Mouse (Mus musculus) liver, embryonic 11.5 days (tissue): Measurements from ENCODE around the gene Sdsl. TPM values are rescaled to one million over a fixed set of nuclear protein-coding genes. Genes with fewer than 3 reads are reported as not detected.

ENCODE experiments used
- ATAC-seq: fragments of 200-750 bp; cut with Nextera tagmentation; replicated peaks from 2 replicates; pipeline ENCODE4 v1.8.0; 2017; ENCODE audit warnings: moderate number of reproducible peaks, mild to moderate bottlenecking, moderate TSS enrichment, moderate library complexity; ENCODE audit not compliant: low FRiP score
- DNase-seq: peaks from one replicate; pipeline ENCODE4 v3.0.0-alpha.2; 2017; ENCODE audit warnings: low spot score
- H3K27ac ChIP-seq: fragments of 300-500 bp; sonication (generic); 2 replicates; pipeline ENCODE4 v1.5.1; 2014; ENCODE audit warnings: mild to moderate bottlenecking, low read depth, low read length, control low read depth
- H3K27me3 ChIP-seq: fragments of 300-500 bp; sonication (generic); replicated peaks from 2 replicates; pipeline ENCODE4 v1.6.1; 2014; ENCODE audit warnings: low read length, mixed read lengths; ENCODE audit not compliant: control insufficient read depth, insufficient read depth
- H3K36me3 ChIP-seq: fragments of 300-500 bp; sonication (generic); 2 replicates; pipeline ENCODE4 v1.6.1; 2014; ENCODE audit warnings: mild to moderate bottlenecking, low read length, moderate library complexity, mixed read lengths; ENCODE audit not compliant: control insufficient read depth, insufficient read depth
- H3K4me1 ChIP-seq: fragments of 300-500 bp; sonication (generic); replicated peaks from 2 replicates; pipeline ENCODE4 v1.6.1; 2014; ENCODE audit warnings: low read length, mixed read lengths; ENCODE audit not compliant: control insufficient read depth, insufficient read depth
- H3K4me2 ChIP-seq: fragments of 300-500 bp; sonication (generic); 2 replicates; pipeline ENCODE4 v1.6.1; 2014; ENCODE audit warnings: mild to moderate bottlenecking, control low read depth, moderate library complexity
- H3K4me3 ChIP-seq: fragments of 300-500 bp; sonication (generic); 2 replicates; pipeline ENCODE4 v1.5.1; 2014; ENCODE audit warnings: low read depth, low read length, control low read depth
- H3K9ac ChIP-seq: fragments of 300-500 bp; sonication (generic); 2 replicates; pipeline ENCODE4 v1.6.1; 2014; ENCODE audit warnings: low read depth, low read length, control low read depth
- H3K9me3 ChIP-seq: fragments of 300-500 bp; sonication (generic); 2 replicates; pipeline ENCODE4 v1.6.1; 2016; ENCODE audit warnings: low read length, inconsistent platforms, mixed read lengths; ENCODE audit not compliant: control insufficient read depth
- WGBS: fragments of 180-500 bp; shearing (Covaris S2); extraction: QIAGEN DNeasy Blood & Tissue Kit; methylation state at CpG from one replicate; pipeline ENCODE4 v1.1.7; 2014; 5-methylcytosine and 5-hydroxymethylcytosine counted together
- polyA plus RNA-seq: library from polyadenylated mRNA; unstranded; fragments of >200 nt; fragmentation: Nextera tagmentation; extraction: Ambion mirVana; gene quantifications from 2 replicates; pipeline ENCODE4 v1.2.1, GENCODE M21; 2014

Sdsl gene
- polyA plus RNA-seq, 1 experiment from 2014 or later, result 2.3 TPM

DNA sequence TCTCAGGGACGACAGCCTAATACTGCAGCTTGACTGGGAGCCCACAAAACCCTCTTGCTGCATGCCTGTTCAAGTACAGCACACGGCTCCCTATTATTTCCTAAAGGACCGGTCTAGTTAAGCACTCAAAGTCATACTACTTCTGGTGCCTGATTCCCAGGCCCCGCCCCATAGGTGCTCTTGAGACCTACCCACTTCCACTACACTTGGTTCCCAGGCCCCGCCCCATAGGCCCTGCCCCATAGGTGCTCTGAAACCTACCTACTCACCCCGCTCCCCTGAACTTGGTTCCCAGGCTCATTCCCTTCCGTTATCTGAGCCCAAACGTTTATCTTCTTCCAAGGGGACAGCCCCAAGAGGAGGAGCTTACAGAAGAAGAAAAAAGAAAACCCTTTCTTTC, 15.2 kb upstream of the Sdsl start:
- ATAC-seq (no peak), DNase-seq (no peak)
- WGBS, result 81% methylated on average over 8 of the region's 8 CpGs
- Histone ChIP-seq H3K4me1 (no peaks in the 10 kb centered on the region), H3K4me2 (no peak overlapping the region), H3K9ac (no peak overlapping the region), H3K36me3 (peaks cover 6% of the 10 kb centered on the region; the same call in 1 of the 2 replicates), H3K9me3 (no peaks in the 10 kb centered on the region), H3K27ac (no peak overlapping the region), H3K4me3 (no peak overlapping the region), H3K27me3 (no peaks in the 10 kb centered on the region)

DNA sequence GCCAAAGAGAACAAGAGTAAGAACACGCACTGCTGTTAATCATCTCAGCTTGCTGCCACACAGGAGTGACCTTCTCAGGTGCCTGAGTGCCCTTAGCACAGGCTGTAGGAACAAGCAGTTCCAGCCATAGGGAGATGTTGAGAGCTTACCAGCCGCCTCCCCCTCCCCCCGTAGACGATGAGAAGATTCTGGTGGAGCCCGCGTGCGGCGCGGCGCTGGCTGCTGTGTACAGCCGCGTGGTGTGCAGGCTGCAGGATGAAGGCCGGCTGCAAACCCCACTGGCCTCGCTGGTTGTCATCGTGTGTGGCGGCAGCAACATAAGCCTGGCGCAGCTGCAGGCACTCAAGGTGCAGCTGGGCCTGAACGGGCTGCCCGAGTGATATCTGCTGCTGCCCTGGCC, 10.8 kb upstream of the Sdsl start:
- Histone ChIP-seq H3K9me3 (no peaks in the 10 kb centered on the region), H3K27me3 (peaks cover 2% of the 10 kb centered on the region), H3K27ac (no peak overlapping the region), H3K4me1 (no peaks in the 10 kb centered on the region), H3K4me2 (no peak overlapping the region), H3K4me3 (no peak overlapping the region), H3K9ac (no peak overlapping the region), H3K36me3 (no peaks in the 10 kb centered on the region; the same call in 1 of the 2 replicates)
- WGBS, result 82% methylated on average over 19 of the region's 19 CpGs
- ATAC-seq (no peak), DNase-seq (no peak)

DNA sequence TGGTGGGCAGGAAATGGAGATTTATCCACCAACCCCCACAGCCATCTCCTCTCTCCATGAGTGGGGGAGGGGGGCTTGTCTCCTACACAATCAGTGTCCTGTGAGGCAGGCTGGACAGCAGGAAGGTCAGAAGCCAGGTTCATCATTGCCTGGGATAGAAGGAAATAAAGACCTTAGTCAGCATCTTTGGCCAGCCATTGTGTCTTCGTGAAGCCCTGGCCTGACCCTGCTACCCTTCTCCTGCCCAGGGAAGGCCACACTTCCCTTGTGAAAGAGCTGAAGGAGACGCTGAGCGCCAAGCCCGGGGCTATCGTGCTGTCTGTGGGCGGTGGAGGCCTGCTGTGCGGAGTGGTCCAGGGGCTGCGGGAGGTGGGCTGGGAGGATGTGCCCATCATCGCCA, 8.6 kb upstream of the Sdsl start:
- H3K36me3 ChIP-seq, result no peaks in the 10 kb centered on the region
- no peak for ATAC-seq
- WGBS, result 74% methylated on average over 9 of the region's 9 CpGs

DNA sequence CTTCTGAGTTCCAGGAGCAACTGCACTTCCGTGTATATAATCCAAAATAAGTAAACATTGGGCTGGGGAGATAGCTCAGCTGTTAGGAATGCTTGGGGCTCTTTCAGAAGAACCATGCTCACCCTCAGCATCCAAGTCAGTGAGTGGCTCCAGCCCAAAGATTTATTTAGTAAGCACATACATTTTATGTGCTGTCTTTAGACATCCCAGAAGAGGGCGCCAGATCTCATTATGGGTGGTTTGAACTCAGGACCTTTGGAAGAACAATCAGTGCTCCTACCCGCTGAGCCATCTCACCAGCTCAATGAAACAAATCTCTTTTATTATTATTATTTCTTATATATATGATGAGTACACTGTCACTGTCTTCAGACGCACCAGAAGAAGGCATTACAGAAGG, 6.9 kb upstream of the Sdsl start:
- Histone ChIP-seq H3K4me3 (no peak overlapping the region), H3K4me2 (no peak overlapping the region), H3K27ac (no peak overlapping the region), H3K27me3 (peaks cover 17% of the 10 kb centered on the region), H3K9ac (no peak overlapping the region), H3K4me1 (no peaks in the 10 kb centered on the region), H3K36me3 (no peaks in the 10 kb centered on the region), H3K9me3 (no peaks in the 10 kb centered on the region)
- ATAC-seq, result no peak
- no peak for DNase-seq
- WGBS, result 58% methylated on average over 4 of the region's 4 CpGs

More for the DNA sequence above, 8.6 kb upstream of the Sdsl start:
- Histone ChIP-seq H3K27me3 (peaks cover 13% of the 10 kb centered on the region), H3K9me3 (no peaks in the 10 kb centered on the region), H3K4me1 (no peaks in the 10 kb centered on the region), H3K27ac (no peak overlapping the region), H3K4me3 (no peak overlapping the region), H3K9ac (no peak overlapping the region), H3K4me2 (no peak overlapping the region)
- DNase-seq, result no peak

DNA sequence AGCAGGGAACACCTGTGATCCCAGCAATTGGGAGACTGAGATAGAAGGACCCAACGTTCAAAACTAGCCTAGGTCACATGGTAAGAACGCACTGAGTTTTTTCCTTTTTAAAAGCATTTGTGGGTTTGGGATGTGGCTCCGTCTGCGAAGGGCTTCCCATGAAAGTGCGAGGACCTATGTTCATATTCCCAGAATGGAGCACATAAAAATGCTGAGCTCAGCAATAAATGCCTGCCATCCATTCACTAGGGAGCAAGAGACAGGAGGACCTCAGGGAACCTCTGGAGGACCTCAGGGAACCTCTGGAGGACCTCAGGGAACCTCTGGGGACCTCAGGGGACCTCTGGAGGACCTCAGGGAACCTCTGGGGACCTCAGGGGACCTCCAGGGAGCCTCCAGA, 5.4 kb upstream of the Sdsl start:
- WGBS, result 85% methylated on average over 5 of the region's 5 CpGs
- no peaks in the 10 kb centered on the region for H3K36me3 ChIP-seq
- no peak for ATAC-seq
- H3K4me2 ChIP-seq, result no peak overlapping the region
- H3K27me3 ChIP-seq, result peaks cover 20% of the 10 kb centered on the region
- H3K27ac ChIP-seq, result no peak overlapping the region
- H3K9me3 ChIP-seq, result no peaks in the 10 kb centered on the region
- H3K4me3 ChIP-seq, result no peak overlapping the region
- no peaks in the 10 kb centered on the region for H3K4me1 ChIP-seq
- DNase-seq, result no peak
- H3K9ac ChIP-seq, result no peak overlapping the region

DNA sequence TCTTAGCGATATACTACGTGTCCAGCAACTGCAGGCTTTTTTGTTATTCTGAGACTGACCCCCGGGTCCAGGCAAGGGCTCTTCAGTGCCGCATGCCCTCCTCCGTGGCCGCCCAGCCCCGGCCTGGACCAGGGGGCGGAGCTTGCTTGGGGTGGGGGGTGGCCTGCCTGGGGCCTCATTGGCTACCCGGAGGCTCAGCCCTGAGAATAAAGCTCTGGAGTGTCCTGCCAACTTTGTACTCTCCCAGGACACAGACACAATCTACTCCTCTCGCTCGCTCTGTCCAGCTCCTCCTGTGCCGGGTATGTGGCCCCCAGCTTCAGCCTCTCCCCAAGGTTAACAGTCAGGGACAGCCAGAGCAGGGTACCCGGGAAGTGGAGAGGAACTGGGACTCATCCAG, 3.7 kb upstream of the Sdsl start, which contains the start of gene Sds:
Gene Sds (plus strand): TSS at position 231 of the 400 bp plus-strand sequence.
- Histone ChIP-seq H3K27ac (no peak within 1 kb of the TSS), H3K4me3 (no peak within 1 kb of the TSS), H3K4me2 (peak within 1 kb of the TSS; percentile 17; the same call in 1 of the 2 replicates), H3K9me3 (no peaks in the 10 kb centered on the region), H3K36me3 (no peaks in the 10 kb centered on the region), H3K4me1 (no peaks in the 10 kb centered on the region), H3K9ac (no peak within 1 kb of the TSS), H3K27me3 (peaks cover 20% of the 10 kb centered on the region)
- DNase-seq (no peak), ATAC-seq (no peak)
- 23% methylated on average over 13 of the region's 13 CpGs for WGBS

DNA sequence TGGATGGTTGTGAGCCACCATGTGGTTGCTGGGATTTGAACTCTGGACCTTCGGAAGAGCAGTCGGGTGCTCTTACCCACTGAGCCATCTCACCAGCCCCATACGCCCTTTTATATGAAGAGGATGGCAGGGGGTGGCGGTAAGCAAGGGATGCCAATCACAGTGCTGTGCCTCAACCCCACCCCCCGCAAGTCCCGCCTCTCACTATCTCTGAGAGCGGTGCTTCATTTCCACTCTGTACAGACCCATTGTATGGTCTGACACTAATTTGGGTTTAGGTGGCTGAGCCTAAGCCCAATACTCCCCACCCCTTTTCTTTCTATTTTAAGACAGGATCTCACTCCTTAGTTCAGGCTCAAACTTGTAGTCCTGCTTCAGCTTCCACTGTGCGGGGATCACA, 3.3 kb upstream of the Sdsl start:
- H3K4me2 ChIP-seq, result peak overlapping the region; percentile 17; the same call in 1 of the 2 replicates
- no peaks in the 10 kb centered on the region for H3K9me3 ChIP-seq
- no peak overlapping the region for H3K4me3 ChIP-seq
- 50% methylated on average over 8 of the region's 8 CpGs for WGBS
- DNase-seq, result no peak
- H3K27me3 ChIP-seq, result peaks cover 20% of the 10 kb centered on the region
- ATAC-seq, result no peak
- H3K27ac ChIP-seq, result no peak overlapping the region
- H3K4me1 ChIP-seq, result no peaks in the 10 kb centered on the region
- no peaks in the 10 kb centered on the region for H3K36me3 ChIP-seq
- H3K9ac ChIP-seq, result no peak overlapping the region

DNA sequence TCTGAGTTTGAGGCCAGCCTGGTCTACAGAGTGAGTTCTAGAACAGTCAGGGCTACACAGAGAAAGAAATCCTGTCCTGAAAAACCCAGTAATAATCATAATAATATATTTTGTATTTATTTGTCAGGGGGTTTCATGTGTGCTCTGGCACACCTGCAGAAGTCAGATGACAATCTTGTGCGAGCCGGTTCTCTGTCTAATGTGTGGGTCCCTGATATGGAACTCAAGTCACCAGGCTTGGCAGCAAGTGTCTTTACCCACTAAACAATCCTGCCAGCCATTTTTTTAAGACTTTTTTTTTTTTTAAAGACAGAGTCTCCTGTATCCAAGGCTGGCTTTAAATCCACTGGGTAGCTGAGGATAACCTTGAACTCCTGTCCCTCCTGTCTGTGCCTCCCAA, 751 bp upstream of the Sdsl start:
- Histone ChIP-seq H3K4me2 (no peak overlapping the region), H3K27ac (no peak overlapping the region), H3K9me3 (no peaks in the 10 kb centered on the region), H3K4me3 (no peak overlapping the region), H3K9ac (no peak overlapping the region), H3K36me3 (no peaks in the 10 kb centered on the region), H3K4me1 (no peaks in the 10 kb centered on the region), H3K27me3 (peaks cover 17% of the 10 kb centered on the region; the same call in 1 of the 2 replicates)
- DNase-seq (no peak), ATAC-seq (no peak)
- 87% methylated on average over 2 of the region's 2 CpGs for WGBS

DNA sequence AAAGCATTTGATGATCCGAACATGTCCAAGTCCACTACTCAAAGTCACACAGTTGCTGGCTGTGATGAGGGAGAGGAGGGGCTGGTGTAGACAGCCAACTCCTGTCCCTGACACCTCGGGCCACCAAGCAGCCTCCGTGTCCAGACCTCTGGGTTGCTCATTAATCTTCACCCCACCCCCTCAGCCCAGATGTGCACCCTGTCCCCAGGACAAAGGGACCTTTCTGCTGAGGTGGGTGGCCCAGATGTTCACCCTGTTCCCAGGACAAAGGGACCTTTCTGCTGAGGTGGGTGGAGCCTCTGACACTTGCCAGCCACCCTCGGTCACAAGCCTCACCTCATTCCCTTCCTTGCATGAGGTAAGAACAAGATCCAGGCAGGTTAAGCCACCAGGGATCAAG, 1.1 kb downstream of the Sdsl start:
- Histone ChIP-seq H3K27me3 (peaks cover 10% of the 10 kb centered on the region; the same call in 1 of the 2 replicates), H3K9ac (no peak overlapping the region), H3K4me3 (no peak overlapping the region), H3K4me1 (no peaks in the 10 kb centered on the region), H3K27ac (no peak overlapping the region), H3K36me3 (no peaks in the 10 kb centered on the region), H3K4me2 (no peak overlapping the region), H3K9me3 (no peaks in the 10 kb centered on the region)
- DNase-seq, result no peak
- WGBS, result 46% methylated on average over 4 of the region's 4 CpGs
- no peak for ATAC-seq
